Comparison of ENCODE assay signal across 7 mouse cellular contexts in the genomic region with DNA sequence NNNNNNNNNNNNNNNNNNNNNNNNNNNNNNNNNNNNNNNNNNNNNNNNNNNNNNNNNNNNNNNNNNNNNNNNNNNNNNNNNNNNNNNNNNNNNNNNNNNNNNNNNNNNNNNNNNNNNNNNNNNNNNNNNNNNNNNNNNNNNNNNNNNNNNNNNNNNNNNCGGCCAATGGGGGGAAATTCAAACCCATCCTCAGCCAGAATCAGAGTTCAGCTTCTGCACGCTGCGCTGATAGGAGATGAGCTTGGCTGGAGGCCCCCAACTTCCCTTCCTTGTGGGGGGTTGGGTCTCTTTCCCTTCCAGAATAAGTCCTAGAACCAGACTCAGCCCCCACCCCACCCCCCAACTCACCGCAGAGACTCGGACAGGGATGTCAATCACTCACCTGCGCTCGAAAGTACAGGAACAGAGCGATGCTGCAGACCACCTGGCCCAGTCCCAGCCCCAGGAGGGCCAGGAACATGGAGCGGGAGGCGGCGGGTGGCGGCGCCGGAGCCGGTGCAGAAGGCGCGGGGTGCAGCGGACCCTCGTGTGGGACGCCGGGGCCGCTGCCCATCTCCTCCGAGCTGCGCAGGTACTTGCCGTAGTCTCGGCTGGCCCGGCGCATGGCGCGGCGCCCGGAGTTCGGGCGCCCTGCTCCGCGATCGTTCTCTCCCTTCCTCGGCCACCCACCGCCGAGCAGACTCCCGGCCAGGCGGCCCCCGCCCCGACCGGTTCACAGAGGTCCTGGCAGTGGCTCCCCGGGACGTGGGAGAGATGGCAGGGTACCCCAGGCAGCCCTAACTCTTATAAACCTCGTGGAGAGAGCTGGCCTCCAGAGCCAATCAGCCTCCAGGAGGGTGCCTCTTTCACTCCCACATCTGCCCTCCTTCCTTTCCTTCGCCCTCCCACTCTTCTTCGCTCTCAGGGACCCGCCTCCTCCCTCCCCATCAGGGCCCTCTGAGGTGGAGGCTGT. TPM values are rescaled to one million over a fixed set of nuclear protein-coding genes. Genes with fewer than 3 reads are reported as not detected.
A peak's percentile ranks its signal among the peaks of the same experiment; 100 is the strongest.
DNase-seq lines count a peak whose midpoint lies in the region; ATAC-seq and TF ChIP-seq lines count a peak whose summit lies in the region.

A gene (minus strand): TSS at position 758 of the 952 bp plus-strand sequence.

- no peak for DNase-seq in liver, embryonic 11.5 days (ENCODE audit: low spot score)
- no peak for DNase-seq in liver
- DNase-seq in brain, embryonic 14.5 days (ENCODE audit: low read depth) = peak; percentile 30
- DNase-seq in liver, embryonic 13.5 days = no peak
- DNase-seq in stomach, postnatal 0 days (ENCODE audit: low spot score) = peak; percentile 18
- no peak for DNase-seq in left cerebral cortex, adult 18-20 months (ENCODE audit: low spot score in 2 of 2)

- peak within 1 kb of the TSS; percentile 42 for H3K4me3 ChIP-seq in liver, embryonic 11.5 days (ENCODE audit: low read depth, low read length)
- peak within 1 kb of the TSS; percentile 53 for H3K4me3 ChIP-seq in heart, embryonic 13.5 days
- H3K4me3 ChIP-seq in liver, embryonic 13.5 days (replicated peaks) = peak within 1 kb of the TSS; percentile 31
- peak within 1 kb of the TSS; percentile 42 for H3K4me3 ChIP-seq in stomach, postnatal 0 days (ENCODE audit: low read depth, low read length)

- no peak for TF ChIP-seq EP300 in stomach, postnatal 0 days (optimal IDR thresholded peaks at IDR 0.05)

- 2% methylated on average over 46 of the region's 51 CpGs for WGBS in liver, embryonic 11.5 days
- 1% methylated on average over 51 of the region's 51 CpGs for WGBS in heart, embryonic 13.5 days
- 2% methylated on average over 42 of the region's 51 CpGs for WGBS in liver, embryonic 13.5 days (ENCODE audit: insufficient replicate concordance)
- WGBS in stomach, postnatal 0 days = 2% methylated on average over 50 of the region's 51 CpGs

- no peak within 1 kb of the TSS for H3K9ac ChIP-seq in liver, embryonic 11.5 days (ENCODE audit: low read depth, low read length)
- peak within 1 kb of the TSS; percentile 64 for H3K9ac ChIP-seq in heart, embryonic 13.5 days
- H3K9ac ChIP-seq in liver, embryonic 13.5 days = no peak within 1 kb of the TSS
- H3K9ac ChIP-seq in stomach, postnatal 0 days (ENCODE audit: low read length) = 0 out of 2 replicates have a peak within 1 kb of the TSS, but pooled peaks have one; percentile 18

- no peak for ATAC-seq in liver, embryonic 11.5 days (replicated peaks; ENCODE audit: low FRiP score)
- peak; percentile 19; the same call in 1 of the 2 replicates for ATAC-seq in heart, embryonic 13.5 days (ENCODE audit: extremely low read depth, insufficient number of reproducible peaks, low FRiP score, low TSS enrichment)
- no peak for ATAC-seq in liver, embryonic 13.5 days (ENCODE audit: low read depth)
- no peak for ATAC-seq in stomach, postnatal 0 days (ENCODE audit: low FRiP score, low TSS enrichment)

- no peaks in the 10 kb centered on the region for H3K36me3 ChIP-seq in liver, embryonic 11.5 days (ENCODE audit: control insufficient read depth, insufficient read depth, low read length)
- no peaks in the 10 kb centered on the region for H3K36me3 ChIP-seq in heart, embryonic 13.5 days
- no peaks in the 10 kb centered on the region for H3K36me3 ChIP-seq in liver, embryonic 13.5 days
- H3K36me3 ChIP-seq in stomach, postnatal 0 days (ENCODE audit: control insufficient read depth, insufficient read depth, low read length) = no peaks in the 10 kb centered on the region

- no peak within 1 kb of the TSS for H3K27ac ChIP-seq in liver, embryonic 11.5 days (ENCODE audit: low read depth, low read length)
- no peak within 1 kb of the TSS for H3K27ac ChIP-seq in heart, embryonic 13.5 days (replicated peaks)
- no peak within 1 kb of the TSS for H3K27ac ChIP-seq in liver, embryonic 13.5 days
- no peak within 1 kb of the TSS for H3K27ac ChIP-seq in stomach, postnatal 0 days (replicated peaks)

- TF ChIP-seq POLR2A in brain, embryonic 14.5 days (IDR thresholded peaks at IDR 0.05; ENCODE audit: borderline replicate concordance, extremely low read depth, insufficient read depth, insufficient read length, poor library complexity, severe bottlenecking) = no peak

- H3K9me3 ChIP-seq in liver, embryonic 11.5 days (ENCODE audit: control insufficient read depth, low read length) = no peaks in the 10 kb centered on the region
- H3K9me3 ChIP-seq in heart, embryonic 13.5 days = no peaks in the 10 kb centered on the region
- H3K9me3 ChIP-seq in liver, embryonic 13.5 days (replicated peaks) = no peaks in the 10 kb centered on the region
- no peaks in the 10 kb centered on the region for H3K9me3 ChIP-seq in stomach, postnatal 0 days (ENCODE audit: control insufficient read depth, low read length)

- no peak for TF ChIP-seq CTCF in brain, embryonic 14.5 days (IDR thresholded peaks at IDR 0.05; ENCODE audit: borderline replicate concordance, extremely low read depth, insufficient read depth, insufficient read length)
- TF ChIP-seq CTCF in stomach, postnatal 0 days (IDR thresholded peaks at IDR 0.05; ENCODE audit: low read depth) = no peak

- no peaks in the 10 kb centered on the region for H3K4me1 ChIP-seq in liver, embryonic 11.5 days (replicated peaks; ENCODE audit: control insufficient read depth, insufficient read depth, low read length)
- peaks cover 4% of the 10 kb centered on the region; the same call in 1 of the 2 replicates for H3K4me1 ChIP-seq in heart, embryonic 13.5 days
- no peaks in the 10 kb centered on the region for H3K4me1 ChIP-seq in liver, embryonic 13.5 days (replicated peaks)
- 0 out of 2 replicates have a peak, but pooled peaks cover 2% of the 10 kb centered on the region for H3K4me1 ChIP-seq in stomach, postnatal 0 days (replicated peaks; ENCODE audit: control insufficient read depth, insufficient read depth)

- H3K4me2 ChIP-seq in liver, embryonic 11.5 days = peak within 1 kb of the TSS; percentile 63
- peak within 1 kb of the TSS; percentile 77 for H3K4me2 ChIP-seq in heart, embryonic 13.5 days
- peak within 1 kb of the TSS; percentile 55 for H3K4me2 ChIP-seq in liver, embryonic 13.5 days
- peak within 1 kb of the TSS; percentile 68 for H3K4me2 ChIP-seq in stomach, postnatal 0 days (replicated peaks; ENCODE audit: low read depth)

- peaks cover 24% of the 10 kb centered on the region for H3K27me3 ChIP-seq in liver, embryonic 11.5 days (replicated peaks; ENCODE audit: control insufficient read depth, insufficient read depth, low read length)
- H3K27me3 ChIP-seq in heart, embryonic 13.5 days (replicated peaks) = peaks cover 39% of the 10 kb centered on the region
- peaks cover 33% of the 10 kb centered on the region for H3K27me3 ChIP-seq in liver, embryonic 13.5 days
- no peaks in the 10 kb centered on the region for H3K27me3 ChIP-seq in stomach, postnatal 0 days (ENCODE audit: control insufficient read depth, insufficient read depth, low read length)

RNA-seq across cellular contexts. Expression of the gene that starts here (rescaled TPM):
- polyA plus RNA-seq in liver, embryonic 11.5 days (2014; fragmentation: Nextera tagmentation; extraction: Ambion mirVana) = 0.13 and 0.33 TPM in 2 replicates
- 0.12 and 0.15 TPM in 2 replicates for polyA plus RNA-seq in brain, embryonic 14.5 days (2012; rRNA removed)
- 0.07 and 0.14 TPM in 2 replicates for polyA plus RNA-seq in heart, embryonic 13.5 days (2015; fragmentation: Nextera tagmentation; extraction: Ambion mirVana)
- 0.08 and 0.19 TPM in 2 replicates for polyA plus RNA-seq in liver, embryonic 13.5 days (2015; fragmentation: Nextera tagmentation; extraction: Ambion mirVana)
- polyA plus RNA-seq in stomach, postnatal 0 days (2015; fragmentation: Nextera tagmentation; extraction: Ambion mirVana) = 0.10 TPM in 1 of 2 replicates, not detected in the other
- not detected for total RNA-seq in left cerebral cortex, adult 18-20 months (2021)

Comparison
In these comparisons a context has a peak if more than half of its experiments do, and no peak if none do; other contexts are left out.
1. Peak in DNase-seq in brain, embryonic 14.5 days; RNA of the gene not detected or under 1 TPM.
2. Peak in ATAC-seq, H3K4me3 ChIP-seq, H3K9ac ChIP-seq and H3K4me2 ChIP-seq in heart, embryonic 13.5 days; RNA of the gene not detected or under 1 TPM.
3. Peak in DNase-seq, H3K4me3 ChIP-seq, H3K9ac ChIP-seq and H3K4me2 ChIP-seq in stomach, postnatal 0 days; RNA of the gene not detected or under 1 TPM.